Mouse (Mus musculus) neural tube, embryonic 14.5 days (tissue): Measurements from ENCODE around the gene Ocrl. TPM values are rescaled to one million over a fixed set of nuclear protein-coding genes. Genes with fewer than 3 reads are reported as not detected.
A peak's percentile ranks its signal among the peaks of the same experiment; 100 is the strongest.

Source experiments
- ATAC-seq: fragments of 200-750 bp; cut with Nextera tagmentation; 2 replicates; pipeline ENCODE4 v1.8.0; 2017; ENCODE audit warnings: low read depth, mild to moderate bottlenecking, moderate TSS enrichment, moderate library complexity
- H3K27ac ChIP-seq: fragments of 300-500 bp; sonication (generic); 2 replicates; pipeline ENCODE4 v1.5.1; 2014; ENCODE audit warnings: low read depth, mild to moderate bottlenecking, control low read depth, low read length, moderate library complexity, mixed read lengths
- H3K27me3 ChIP-seq: fragments of 300-500 bp; sonication (generic); 2 replicates; pipeline ENCODE4 v1.6.1; 2014; ENCODE audit warnings: low read length; ENCODE audit not compliant: control insufficient read depth, insufficient read depth
- H3K36me3 ChIP-seq: fragments of 300-500 bp; sonication (generic); 2 replicates; pipeline ENCODE4 v1.6.1; 2014; ENCODE audit warnings: low read length, mixed read lengths; ENCODE audit not compliant: control insufficient read depth, insufficient read depth
- H3K4me1 ChIP-seq: fragments of 300-500 bp; sonication (generic); 2 replicates; pipeline ENCODE4 v1.6.1; 2014; ENCODE audit warnings: low read length; ENCODE audit not compliant: control insufficient read depth, insufficient read depth
- H3K4me2 ChIP-seq: fragments of 300-500 bp; sonication (generic); 2 replicates; pipeline ENCODE4 v1.6.1; 2014; ENCODE audit warnings: mild to moderate bottlenecking, low read depth, low read length, control low read depth
- H3K4me3 ChIP-seq: fragments of 300-500 bp; sonication (generic); 2 replicates; pipeline ENCODE4 v1.5.1; 2014; ENCODE audit warnings: low read depth, low read length, control low read depth, mixed read lengths
- H3K9ac ChIP-seq: fragments of 300-500 bp; sonication (generic); replicated peaks from 2 replicates; pipeline ENCODE4 v1.6.1; 2014; ENCODE audit warnings: low read depth, mild to moderate bottlenecking, control low read depth, low read length, mixed read lengths
- H3K9me3 ChIP-seq: fragments of 300-500 bp; sonication (generic); 2 replicates; pipeline ENCODE4 v1.6.1; 2016; ENCODE audit warnings: low read length; ENCODE audit not compliant: control insufficient read depth
- whole genome bisulfite sequencing: fragments of 180-500 bp; shearing (Covaris S2); extraction: QIAGEN DNeasy Blood & Tissue Kit; methylation state at CpG from one replicate; pipeline ENCODE4 v1.1.7; 2014; 5-methylcytosine and 5-hydroxymethylcytosine counted together
- polyA plus RNA-seq: library from polyadenylated mRNA; unstranded; fragments of >200 nt; fragmentation: Nextera tagmentation; extraction: Ambion mirVana; gene quantifications from 2 replicates; pipeline ENCODE4 v1.2.1, GENCODE M21; 2014

The Ocrl gene
- polyA plus RNA-seq, 1 experiment from 2014 or later = 39.0 TPM

- no peak overlapping the region for H3K4me3 ChIP-seq
- no peaks in the 10 kb centered on the region for H3K9me3 ChIP-seq
- H3K4me2 ChIP-seq = peak overlapping the region; percentile 57
- WGBS = 75% methylated on average over 7 of the region's 7 CpGs
- H3K27me3 ChIP-seq = no peaks in the 10 kb centered on the region
- no peak for ATAC-seq
- peaks cover 5% of the 10 kb centered on the region; the same call in 1 of the 2 replicates for H3K4me1 ChIP-seq
- H3K36me3 ChIP-seq = no peaks in the 10 kb centered on the region
- H3K9ac ChIP-seq = no peak overlapping the region
- H3K27ac ChIP-seq = no peak overlapping the region
Observed at GRCm38 (mm10) chrX:47913543-47913938, 1.4 kb downstream of the Ocrl start.

- Histone ChIP-seq H3K27me3 (no peaks in the 10 kb centered on the region), H3K9ac (no peak overlapping the region), H3K9me3 (no peaks in the 10 kb centered on the region), H3K27ac (no peak overlapping the region), H3K4me2 (no peak overlapping the region), H3K4me3 (no peak overlapping the region), H3K36me3 (no peaks in the 10 kb centered on the region), H3K4me1 (peaks cover 5% of the 10 kb centered on the region; the same call in 1 of the 2 replicates)
- 79% methylated on average over 1 of the region's 1 CpGs for WGBS
- ATAC-seq = no peak
Observed at GRCm38 (mm10) chrX:47916831-47917230, 4.6 kb downstream of the Ocrl start.

- no peak overlapping the region for H3K9ac ChIP-seq
- H3K4me2 ChIP-seq = no peak overlapping the region
Observed at GRCm38 (mm10) chrX:47920541-47920940, 8.4 kb downstream of the Ocrl start.

GRCm38 (mm10) chrX:47927981-47928380, 15.8 kb downstream of the Ocrl start:
- Histone ChIP-seq H3K4me1 (no peaks in the 10 kb centered on the region), H3K4me3 (no peak overlapping the region), H3K27me3 (no peaks in the 10 kb centered on the region), H3K36me3 (no peaks in the 10 kb centered on the region), H3K27ac (no peak overlapping the region), H3K9ac (no peak overlapping the region), H3K9me3 (no peaks in the 10 kb centered on the region), H3K4me2 (no peak overlapping the region)
- no peak for ATAC-seq
- 61% methylated on average over 3 of the region's 3 CpGs for WGBS

More at GRCm38 (mm10) chrX:47920541-47920940, 8.4 kb downstream of the Ocrl start:
- H3K9me3 ChIP-seq = no peaks in the 10 kb centered on the region
- no peaks in the 10 kb centered on the region for H3K36me3 ChIP-seq
- no peak for ATAC-seq
- no peaks in the 10 kb centered on the region for H3K4me1 ChIP-seq
- no peaks in the 10 kb centered on the region for H3K27me3 ChIP-seq
- H3K27ac ChIP-seq = no peak overlapping the region
- no peak overlapping the region for H3K4me3 ChIP-seq
- 91% methylated on average over 5 of the region's 5 CpGs for WGBS

GRCm38 (mm10) chrX:47930449-47930848, 18.3 kb downstream of the Ocrl start:
- Histone ChIP-seq H3K36me3 (0 out of 2 replicates have a peak, but pooled peaks cover 3% of the 10 kb centered on the region), H3K4me1 (no peaks in the 10 kb centered on the region), H3K9me3 (no peaks in the 10 kb centered on the region), H3K27ac (no peak overlapping the region), H3K4me2 (no peak overlapping the region), H3K27me3 (no peaks in the 10 kb centered on the region), H3K4me3 (no peak overlapping the region), H3K9ac (no peak overlapping the region)
- 84% methylated on average over 3 of the region's 3 CpGs for WGBS
- no peak for ATAC-seq

GRCm38 (mm10) chrX:47934352-47934751, 22.2 kb downstream of the Ocrl start:
- Histone ChIP-seq H3K27me3 (no peaks in the 10 kb centered on the region), H3K27ac (no peak overlapping the region), H3K4me1 (no peaks in the 10 kb centered on the region), H3K9ac (no peak overlapping the region), H3K4me2 (no peak overlapping the region), H3K9me3 (no peaks in the 10 kb centered on the region), H3K36me3 (0 out of 2 replicates have a peak, but pooled peaks cover 3% of the 10 kb centered on the region), H3K4me3 (no peak overlapping the region)
- WGBS = 92% methylated on average over 11 of the region's 11 CpGs
- no peak for ATAC-seq

GRCm38 (mm10) chrX:47936885-47937284, 24.7 kb downstream of the Ocrl start:
- 0 out of 2 replicates have a peak, but pooled peaks cover 3% of the 10 kb centered on the region for H3K36me3 ChIP-seq
- no peak overlapping the region for H3K4me2 ChIP-seq
- H3K9ac ChIP-seq = no peak overlapping the region
- ATAC-seq = no peak
- H3K9me3 ChIP-seq = no peaks in the 10 kb centered on the region
- WGBS = 72% methylated on average over 5 of the region's 5 CpGs
- H3K4me3 ChIP-seq = no peak overlapping the region
- no peak overlapping the region for H3K27ac ChIP-seq
- no peaks in the 10 kb centered on the region for H3K4me1 ChIP-seq
- H3K27me3 ChIP-seq = no peaks in the 10 kb centered on the region

- Histone ChIP-seq H3K27ac (no peak overlapping the region), H3K4me3 (no peak overlapping the region)
- 22% methylated on average over 2 of the region's 2 CpGs for WGBS
Observed at GRCm38 (mm10) chrX:47937740-47938139, 25.6 kb downstream of the Ocrl start.

GRCm38 (mm10) chrX:47949729-47950128, 37.5 kb downstream of the Ocrl start:
- Histone ChIP-seq H3K4me1 (no peaks in the 10 kb centered on the region), H3K4me2 (no peak overlapping the region), H3K27ac (no peak overlapping the region), H3K36me3 (no peaks in the 10 kb centered on the region), H3K4me3 (no peak overlapping the region), H3K9me3 (no peaks in the 10 kb centered on the region), H3K9ac (no peak overlapping the region), H3K27me3 (no peaks in the 10 kb centered on the region)
- ATAC-seq = peak; percentile 82
- WGBS = 44% methylated on average over 3 of the region's 3 CpGs

More at GRCm38 (mm10) chrX:47937740-47938139, 25.6 kb downstream of the Ocrl start:
- H3K27me3 ChIP-seq = no peaks in the 10 kb centered on the region
- H3K9me3 ChIP-seq = no peaks in the 10 kb centered on the region
- ATAC-seq = no peak; the same call in 1 of the 2 replicates
- no peak overlapping the region for H3K4me2 ChIP-seq
- 0 out of 2 replicates have a peak, but pooled peaks cover 3% of the 10 kb centered on the region for H3K36me3 ChIP-seq
- no peaks in the 10 kb centered on the region for H3K4me1 ChIP-seq
- no peak overlapping the region for H3K9ac ChIP-seq
